Mouse (Mus musculus) heart, embryonic 15.5 days (tissue): ENCODE results near the gene Magix. TPM values are rescaled to one million over a fixed set of nuclear protein-coding genes. Genes with fewer than 3 reads are reported as not detected.

Experiments
- ATAC-seq: fragments of 200-750 bp; cut with Nextera tagmentation; replicated peaks from 2 replicates; pipeline ENCODE4 v1.8.0; 2017; ENCODE audit warnings: low read depth, moderate TSS enrichment; ENCODE audit not compliant: insufficient number of reproducible peaks, insufficient read depth, low FRiP score
- H3K27ac ChIP-seq: fragments of 300-500 bp; sonication (generic); 2 replicates; pipeline ENCODE4 v1.5.1; 2015; ENCODE audit warnings: mild to moderate bottlenecking, inconsistent platforms
- H3K27me3 ChIP-seq: fragments of 300-500 bp; sonication (generic); 2 replicates; pipeline ENCODE4 v1.6.1; 2015; ENCODE audit warnings: inconsistent platforms
- H3K36me3 ChIP-seq: fragments of 300-500 bp; sonication (generic); 2 replicates; pipeline ENCODE4 v1.6.1; 2015; ENCODE audit warnings: mild to moderate bottlenecking, inconsistent platforms
- H3K4me1 ChIP-seq: fragments of 300-500 bp; sonication (generic); replicated peaks from 2 replicates; pipeline ENCODE4 v1.6.1; 2015; ENCODE audit warnings: inconsistent platforms
- H3K4me2 ChIP-seq: fragments of 300-500 bp; sonication (generic); 2 replicates; pipeline ENCODE4 v1.6.1; 2015; ENCODE audit warnings: inconsistent platforms, mild to moderate bottlenecking, moderate library complexity
- H3K4me3 ChIP-seq: fragments of 300-500 bp; sonication (generic); 2 replicates; pipeline ENCODE4 v1.5.1; 2015; ENCODE audit warnings: mild to moderate bottlenecking, inconsistent platforms
- H3K9ac ChIP-seq: fragments of 300-500 bp; sonication (generic); 2 replicates; pipeline ENCODE4 v1.6.1; 2015; ENCODE audit warnings: mild to moderate bottlenecking, inconsistent platforms
- H3K9me3 ChIP-seq: fragments of 300-500 bp; sonication (generic); replicated peaks from 2 replicates; pipeline ENCODE4 v1.6.1; 2016; ENCODE audit warnings: inconsistent platforms
- WGBS: fragments of 180-500 bp; shearing (Covaris S2); methylation state at CpG from one replicate; pipeline ENCODE4 v1.1.7; 2015; ENCODE audit warnings: mixed read lengths; 5-methylcytosine and 5-hydroxymethylcytosine counted together
- polyA plus RNA-seq: library from polyadenylated mRNA; unstranded; fragments of >200 nt; fragmentation: Nextera tagmentation; extraction: Ambion mirVana; gene quantifications from 2 replicates; pipeline ENCODE4 v1.2.1, GENCODE M21; 2015

Gene Magix
- polyA plus RNA-seq, 1 experiment from 2014 or later: 0.69 TPM

DNA sequence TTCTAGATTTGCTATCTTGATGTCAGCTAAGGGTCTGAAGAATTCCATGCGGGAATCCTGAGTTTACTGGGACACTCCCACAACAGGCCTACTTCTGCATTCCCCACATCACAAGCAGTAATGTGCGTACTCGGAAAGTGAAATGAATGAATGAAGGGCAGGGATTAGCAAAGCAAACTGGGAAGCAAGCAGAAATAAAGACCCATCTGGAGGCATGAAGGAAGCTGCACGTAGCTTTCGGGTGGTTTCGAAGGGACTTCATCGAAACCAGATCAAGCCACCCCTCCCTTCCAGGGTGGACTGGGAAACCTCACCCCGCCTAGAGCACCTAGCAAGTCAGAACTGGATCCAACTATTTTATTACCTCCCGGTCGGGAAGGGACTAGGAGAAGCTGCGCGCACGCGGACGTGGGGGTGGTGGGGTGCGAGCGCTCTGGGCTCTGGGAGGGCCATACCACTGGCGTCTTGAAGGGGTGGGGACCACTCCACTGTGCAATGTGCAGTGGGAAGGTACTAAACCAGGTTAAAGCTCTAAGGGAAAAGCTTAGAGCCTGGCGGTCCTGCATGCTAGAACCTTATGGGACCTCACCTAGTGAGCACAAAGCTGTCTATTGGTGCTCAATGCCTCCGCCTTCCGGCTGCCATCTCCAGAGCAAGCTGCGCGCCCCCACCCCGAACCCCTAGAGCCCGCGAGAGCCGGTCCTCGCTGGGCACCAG, 6.6 kb downstream of the Magix start:
- peak overlapping the region; percentile 72 for H3K4me2 ChIP-seq
- H3K27me3 ChIP-seq: no peaks in the 10 kb centered on the region
- peak overlapping the region; percentile 44 for H3K9ac ChIP-seq
- H3K4me1 ChIP-seq: peaks cover 23% of the 10 kb centered on the region
- H3K36me3 ChIP-seq: no peaks in the 10 kb centered on the region
- 21% methylated on average over 28 of the region's 28 CpGs for WGBS
- no peaks in the 10 kb centered on the region for H3K9me3 ChIP-seq
- peak overlapping the region; percentile 42 for H3K4me3 ChIP-seq
- ATAC-seq: no peak
- H3K27ac ChIP-seq: peak overlapping the region; percentile 42; the same call in 1 of the 2 replicates

DNA sequence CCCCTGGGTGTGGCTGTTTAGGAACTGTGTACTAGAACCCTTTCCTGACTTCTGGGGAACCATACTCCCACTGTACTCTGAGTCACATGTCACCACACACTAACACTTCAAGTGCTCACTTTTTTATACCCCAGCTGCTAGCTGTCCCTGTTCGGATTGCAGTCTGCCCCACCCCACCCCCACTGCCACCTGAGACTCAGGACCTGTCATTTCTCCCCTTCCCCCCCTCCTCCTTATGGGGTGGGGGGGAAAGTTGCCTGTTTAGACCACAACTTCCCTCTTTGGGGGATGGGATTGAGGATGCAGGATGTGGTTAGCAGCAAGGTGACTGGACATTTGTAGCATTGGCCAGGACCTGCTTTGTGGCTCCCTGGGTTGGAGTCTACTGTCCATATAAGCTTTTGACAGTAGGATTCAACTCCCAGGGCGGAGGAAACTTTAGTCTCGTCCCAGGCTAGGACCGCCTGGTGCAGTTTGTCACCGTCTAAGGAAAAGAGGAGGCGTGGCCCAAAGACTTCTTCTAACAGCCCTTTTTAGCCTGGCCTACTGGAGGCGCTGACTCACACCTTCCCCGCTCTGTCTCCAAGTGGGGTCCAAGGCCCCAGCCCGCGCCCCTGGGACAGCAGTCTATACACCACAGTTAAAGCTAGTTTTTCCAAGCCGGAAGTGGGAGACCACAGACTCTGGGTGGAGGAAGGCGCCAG, 7.3 kb downstream of the Magix start:
- H3K36me3 ChIP-seq: peaks cover 4% of the 10 kb centered on the region
- peak overlapping the region; percentile 42 for H3K4me3 ChIP-seq
- no peak overlapping the region; the same call in 1 of the 2 replicates for H3K9ac ChIP-seq
- H3K4me1 ChIP-seq: peaks cover 23% of the 10 kb centered on the region
- 25% methylated on average over 12 of the region's 12 CpGs for WGBS
- H3K4me2 ChIP-seq: peak overlapping the region; percentile 72
- peak; percentile 19; the same call in 1 of the 2 replicates for ATAC-seq
- no peaks in the 10 kb centered on the region for H3K27me3 ChIP-seq
- no peaks in the 10 kb centered on the region for H3K9me3 ChIP-seq
- H3K27ac ChIP-seq: peak overlapping the region; percentile 42

DNA sequence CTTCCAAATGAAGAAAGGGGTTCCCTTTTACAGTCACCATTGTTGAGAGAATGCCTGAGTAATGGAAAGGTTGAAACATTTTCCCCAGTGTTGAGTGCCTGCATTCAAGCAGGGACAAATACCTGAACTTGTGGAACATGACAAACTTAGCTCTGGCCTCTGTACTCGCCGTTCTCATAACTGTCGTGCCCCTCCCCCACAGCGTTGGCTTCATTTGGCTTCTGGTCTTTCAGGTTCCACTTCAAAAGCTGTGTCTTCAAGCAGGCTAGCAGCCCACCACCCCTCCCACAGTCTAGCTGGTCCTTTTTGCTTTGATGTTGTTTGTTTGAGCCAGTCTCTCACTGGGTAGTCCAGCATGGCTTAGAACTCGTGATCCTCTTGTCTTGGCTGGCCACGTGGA, 8.3 kb downstream of the Magix start:
- Histone ChIP-seq H3K4me2 (no peak overlapping the region), H3K27ac (no peak overlapping the region), H3K36me3 (peaks cover 6% of the 10 kb centered on the region), H3K4me1 (peaks cover 23% of the 10 kb centered on the region), H3K9ac (no peak overlapping the region), H3K9me3 (no peaks in the 10 kb centered on the region), H3K27me3 (no peaks in the 10 kb centered on the region), H3K4me3 (no peak overlapping the region)
- 29% methylated on average over 6 of the region's 6 CpGs for WGBS
- no peak for ATAC-seq

DNA sequence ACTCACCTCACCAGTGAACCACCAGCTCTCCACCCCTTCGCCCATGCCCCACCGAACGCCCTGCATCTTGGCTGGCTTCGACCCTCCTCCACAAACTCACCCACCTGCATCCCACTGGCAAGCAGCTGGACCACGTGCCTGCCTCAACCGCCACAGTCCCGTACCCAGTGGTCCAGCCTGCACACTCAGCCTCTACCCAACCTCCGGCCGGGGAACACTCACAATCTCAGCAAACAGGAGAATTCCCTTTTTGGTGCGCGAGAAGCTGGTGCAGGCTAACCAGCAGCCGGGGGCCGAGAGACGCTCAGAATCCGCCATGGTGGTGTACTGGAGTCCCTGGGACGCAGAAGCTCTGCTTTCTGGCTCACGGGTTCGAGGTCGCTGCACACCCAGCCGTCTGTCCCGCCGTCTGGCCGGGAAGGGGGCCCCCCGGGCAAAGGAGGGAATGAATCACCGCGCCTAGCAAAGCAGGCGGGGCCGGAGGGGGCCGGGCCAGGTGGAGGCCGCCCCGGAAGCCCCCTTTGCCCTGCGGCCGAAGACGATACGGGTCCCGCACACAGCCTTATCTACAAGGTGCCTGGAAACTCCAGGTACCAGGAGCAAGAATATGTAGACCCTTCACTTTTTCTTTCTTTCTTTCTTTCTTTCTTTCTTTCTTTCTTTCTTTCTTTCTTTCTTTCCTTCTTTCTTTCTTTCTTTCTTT, 10.0 kb downstream of the Magix start, which contains the start of gene Plp2:
Gene Plp2, minus strand, starts transcription at position 470 of the 703 bp plus-strand sequence.
- H3K27ac ChIP-seq: peak within 1 kb of the TSS; percentile 84

DNA sequence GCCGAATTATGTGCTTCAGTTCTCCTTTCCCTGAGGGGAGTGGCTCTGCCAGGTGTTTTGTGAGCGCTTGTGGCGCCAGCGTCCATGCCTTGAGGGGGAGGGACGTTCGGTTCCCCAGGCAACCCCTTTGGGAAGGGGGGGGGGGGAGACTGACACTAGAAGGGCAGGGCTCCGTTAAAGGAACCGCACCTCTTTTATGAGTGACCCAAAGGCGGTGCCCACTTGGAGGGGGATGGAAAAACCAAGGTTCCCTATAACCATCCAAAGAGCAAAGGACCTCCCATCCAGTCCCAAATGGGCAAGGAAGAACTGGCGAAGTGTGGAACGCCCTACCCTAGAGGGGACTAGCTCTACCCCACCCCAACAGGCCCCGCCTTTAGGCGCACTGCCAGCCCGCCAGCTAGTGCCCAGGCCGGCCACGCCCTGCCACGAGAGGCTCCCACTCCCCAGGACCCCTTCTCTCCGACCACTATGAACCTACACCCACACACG, 10.6 kb downstream of the Magix start:
- Histone ChIP-seq H3K9me3 (no peaks in the 10 kb centered on the region), H3K27me3 (no peaks in the 10 kb centered on the region), H3K36me3 (peaks cover 12% of the 10 kb centered on the region), H3K4me3 (peak overlapping the region; percentile 65), H3K4me1 (peaks cover 23% of the 10 kb centered on the region), H3K9ac (peak overlapping the region; percentile 63), H3K4me2 (peak overlapping the region; percentile 63), H3K27ac (peak overlapping the region; percentile 84)
- ATAC-seq: peak; percentile 73
- WGBS: 11% methylated on average over 16 of the region's 19 CpGs

More for the DNA sequence above, 10.0 kb downstream of the Magix start, which contains the start of gene Plp2:
- Histone ChIP-seq H3K9me3 (no peaks in the 10 kb centered on the region), H3K27me3 (no peaks in the 10 kb centered on the region), H3K36me3 (peaks cover 12% of the 10 kb centered on the region), H3K4me2 (peak within 1 kb of the TSS; percentile 63), H3K4me3 (peak within 1 kb of the TSS; percentile 65), H3K9ac (peak within 1 kb of the TSS; percentile 63), H3K4me1 (peaks cover 23% of the 10 kb centered on the region)
- 16% methylated on average over 30 of the region's 36 CpGs for WGBS
- ATAC-seq: peak; percentile 38

DNA sequence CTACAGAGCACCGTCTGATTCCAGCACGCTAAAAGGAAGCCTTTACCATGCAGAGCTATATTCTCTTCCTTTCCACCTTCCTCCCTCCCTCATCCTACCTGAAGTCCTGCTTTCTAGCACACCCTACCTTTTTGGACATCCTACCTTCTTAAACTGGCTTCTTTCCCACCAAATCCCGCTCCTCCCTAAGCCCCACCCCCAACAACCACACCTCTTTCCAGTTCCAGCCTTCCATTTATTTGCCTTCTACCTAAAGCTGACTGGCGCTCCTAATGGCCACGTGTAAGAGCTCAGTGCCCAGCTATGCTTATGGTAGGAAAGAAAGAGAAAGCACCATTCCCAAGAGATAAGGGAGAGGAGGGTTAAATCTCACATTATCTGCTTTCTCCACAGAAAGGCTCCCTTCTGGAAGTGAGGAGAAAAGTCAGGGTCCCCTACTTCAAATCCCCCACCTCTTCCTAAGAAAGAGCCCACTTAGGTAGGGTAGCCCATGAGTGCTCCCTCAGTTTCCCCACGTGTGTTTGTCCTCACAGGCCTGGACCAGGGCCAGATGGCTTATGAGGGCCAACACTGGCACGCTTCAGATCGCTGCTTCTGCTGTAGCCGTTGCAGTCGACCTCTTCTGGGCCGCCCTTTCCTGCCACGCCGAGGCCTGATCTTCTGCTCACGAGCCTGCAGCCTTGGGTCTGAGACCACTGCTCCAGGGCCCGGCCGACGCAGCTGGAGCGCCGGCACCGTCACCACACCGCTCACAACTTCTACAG, 15.1 kb downstream of the Magix start:
- 70% methylated on average over 21 of the region's 21 CpGs for WGBS
- no peak for ATAC-seq
- H3K4me3 ChIP-seq: no peak overlapping the region
- no peak overlapping the region for H3K27ac ChIP-seq
- H3K36me3 ChIP-seq: peaks cover 12% of the 10 kb centered on the region
- no peaks in the 10 kb centered on the region for H3K9me3 ChIP-seq
- peaks cover 5% of the 10 kb centered on the region; the same call in 1 of the 2 replicates for H3K4me1 ChIP-seq
- H3K4me2 ChIP-seq: no peak overlapping the region
- H3K27me3 ChIP-seq: no peaks in the 10 kb centered on the region
- H3K9ac ChIP-seq: no peak overlapping the region

DNA sequence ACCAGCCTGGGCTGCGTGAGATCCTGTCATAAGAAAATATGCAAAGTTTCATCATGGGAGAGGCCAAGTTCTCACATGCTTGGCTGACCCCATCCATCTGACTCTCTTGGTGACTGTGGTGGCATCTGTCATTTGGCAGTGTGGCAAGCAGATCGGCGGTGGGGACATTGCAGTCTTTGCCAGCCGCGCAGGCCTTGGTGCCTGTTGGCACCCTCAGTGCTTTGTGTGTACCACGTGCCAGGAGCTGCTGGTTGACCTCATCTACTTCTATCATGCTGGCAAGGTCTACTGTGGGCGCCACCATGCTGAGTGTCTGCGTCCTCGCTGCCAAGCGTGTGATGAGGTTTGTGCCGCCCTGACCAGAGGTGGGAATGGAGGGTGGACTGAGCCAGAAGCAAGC, 16.3 kb downstream of the Magix start:
- no peak overlapping the region for H3K4me3 ChIP-seq
- WGBS: 85% methylated on average over 11 of the region's 11 CpGs
- no peak overlapping the region for H3K9ac ChIP-seq
- H3K4me1 ChIP-seq: peaks cover 10% of the 10 kb centered on the region; the same call in 1 of the 2 replicates
- H3K4me2 ChIP-seq: no peak overlapping the region
- ATAC-seq: no peak
- H3K27ac ChIP-seq: no peak overlapping the region
- H3K27me3 ChIP-seq: no peaks in the 10 kb centered on the region
- H3K36me3 ChIP-seq: peaks cover 12% of the 10 kb centered on the region
- no peaks in the 10 kb centered on the region for H3K9me3 ChIP-seq

DNA sequence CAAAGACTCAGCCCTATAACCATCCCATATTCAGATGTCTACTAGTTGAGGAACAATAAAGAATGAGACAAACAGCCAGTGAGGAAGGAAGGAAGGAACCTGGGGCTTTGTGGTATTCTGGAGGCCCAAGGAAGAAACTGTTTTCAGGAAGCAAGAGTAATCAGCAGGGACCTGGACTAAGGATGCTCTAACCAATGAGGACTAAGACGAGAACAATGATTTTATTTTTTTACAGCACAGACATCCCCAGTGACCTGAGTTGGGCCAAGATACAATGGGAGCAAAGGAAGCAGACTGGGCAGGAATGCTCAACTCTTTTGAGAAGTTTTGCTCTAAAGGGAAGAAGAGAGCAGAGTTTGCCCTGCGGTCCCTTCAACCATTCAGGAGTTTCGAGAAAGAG, 18.1 kb downstream of the Magix start:
- no peak overlapping the region for H3K9ac ChIP-seq
- no peak for ATAC-seq
- WGBS: 66% methylated on average over 3 of the region's 3 CpGs
- H3K27ac ChIP-seq: 0 out of 2 replicates have a peak overlapping the region, but pooled peaks have one; percentile 37
- H3K27me3 ChIP-seq: no peaks in the 10 kb centered on the region
- peaks cover 23% of the 10 kb centered on the region for H3K4me1 ChIP-seq
- H3K4me3 ChIP-seq: no peak overlapping the region
- H3K4me2 ChIP-seq: no peak overlapping the region
- H3K9me3 ChIP-seq: no peaks in the 10 kb centered on the region
- peaks cover 6% of the 10 kb centered on the region; the same call in 1 of the 2 replicates for H3K36me3 ChIP-seq

DNA sequence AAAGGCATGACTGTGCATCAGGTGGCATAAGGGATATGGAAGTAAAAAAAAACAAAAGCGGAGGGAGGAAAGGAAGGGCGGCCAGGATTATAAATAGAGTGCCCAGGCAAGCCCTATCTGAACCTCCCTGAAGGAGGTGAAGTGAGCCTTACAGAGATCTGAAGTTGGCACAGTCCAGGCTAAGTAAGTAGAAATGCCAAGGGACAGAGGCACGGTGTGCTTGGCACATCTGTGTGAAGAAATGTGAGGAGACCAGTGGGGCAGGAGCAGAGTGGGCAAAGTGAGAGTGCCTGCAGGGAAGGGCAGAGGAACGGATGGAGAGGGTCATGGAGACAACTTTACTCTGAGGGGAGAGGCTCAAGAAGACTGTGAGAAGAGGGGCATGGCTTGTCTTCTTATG, 20.0 kb downstream of the Magix start:
- Histone ChIP-seq H3K27me3 (no peaks in the 10 kb centered on the region), H3K36me3 (no peaks in the 10 kb centered on the region), H3K4me1 (peaks cover 27% of the 10 kb centered on the region), H3K9me3 (no peaks in the 10 kb centered on the region), H3K4me3 (no peak overlapping the region), H3K9ac (no peak overlapping the region), H3K27ac (0 out of 2 replicates have a peak overlapping the region, but pooled peaks have one; percentile 27), H3K4me2 (no peak overlapping the region)
- WGBS: 56% methylated on average over 4 of the region's 4 CpGs
- ATAC-seq: no peak

DNA sequence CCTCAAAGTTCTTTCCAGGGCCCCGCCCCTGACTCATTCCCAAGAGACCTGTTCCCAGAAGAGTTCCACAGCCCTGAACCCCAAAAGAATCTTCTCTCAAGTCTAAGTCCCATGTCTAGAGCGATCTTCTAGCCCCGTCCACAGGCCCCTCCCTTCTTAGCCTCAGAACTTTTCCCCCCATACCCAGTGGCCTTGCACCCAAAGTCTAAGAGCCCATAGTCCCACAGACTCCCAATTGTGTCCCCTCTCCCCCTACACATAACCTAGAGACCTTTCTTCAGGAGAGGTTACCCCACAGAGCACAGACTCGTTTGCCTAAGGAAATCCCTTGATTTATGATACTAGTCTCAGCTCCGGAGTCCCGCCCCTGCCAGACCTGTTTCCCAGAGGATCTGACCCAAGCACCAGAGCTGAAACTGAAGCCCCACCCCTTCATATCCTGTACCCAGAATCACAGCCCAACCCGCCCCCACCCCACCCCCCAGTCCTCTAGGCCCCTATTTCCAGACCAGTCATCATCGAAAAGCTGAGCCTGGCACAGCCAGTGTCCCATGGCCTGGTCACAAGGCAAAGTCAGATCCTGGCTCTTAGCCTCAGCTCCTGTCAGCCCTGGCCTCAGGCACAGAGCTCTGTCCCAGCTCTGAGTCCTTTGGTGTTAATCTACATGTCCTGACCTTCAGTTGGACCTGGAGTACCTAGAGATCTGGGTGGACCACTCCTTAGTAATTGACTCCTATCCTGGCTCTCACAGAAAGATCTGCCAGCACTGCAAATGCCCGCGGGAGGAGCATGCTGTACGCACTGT, 22.1 kb downstream of the Magix start:
- peaks cover 27% of the 10 kb centered on the region for H3K4me1 ChIP-seq
- no peak for ATAC-seq
- peak overlapping the region; percentile 82; the same call in 1 of the 2 replicates for H3K27ac ChIP-seq
- no peaks in the 10 kb centered on the region for H3K36me3 ChIP-seq
- peak overlapping the region; percentile 71 for H3K4me2 ChIP-seq
- no peaks in the 10 kb centered on the region for H3K9me3 ChIP-seq
- H3K4me3 ChIP-seq: peak overlapping the region; percentile 63; the same call in 1 of the 2 replicates
- WGBS: 56% methylated on average over 11 of the region's 11 CpGs
- no peaks in the 10 kb centered on the region for H3K27me3 ChIP-seq
- no peak overlapping the region for H3K9ac ChIP-seq
